Mouse (Mus musculus) thymus, postnatal 0 days (tissue): Measurements from ENCODE around the gene Adcyap1r1. TPM values are rescaled to one million over a fixed set of nuclear protein-coding genes. Genes with fewer than 3 reads are reported as not detected.
A peak's percentile ranks its signal among the peaks of the same experiment; 100 is the strongest.

Experiments used
- DNase-seq: peaks from one replicate; pipeline ENCODE4 v3.0.0-alpha.2; 2015; ENCODE audit warnings: low spot score
- polyA plus RNA-seq: library from polyadenylated mRNA; unstranded; fragments of >200 nt; fragmentation: Nextera tagmentation; extraction: Ambion mirVana; gene quantifications from 2 replicates; pipeline ENCODE4 v1.2.1, GENCODE M21; 2015

Gene Adcyap1r1
- polyA plus RNA-seq, 1 experiment from 2014 or later: 0.40 TPM

- DNase-seq: no peak
Measured at GRCm38 (mm10) chr6:55501061-55501460, 49.3 kb downstream of the Adcyap1r1 start.

- no peak for DNase-seq
Measured at GRCm38 (mm10) chr6:55502309-55502708, 50.5 kb downstream of the Adcyap1r1 start.

GRCm38 (mm10) chr6:55504797-55505488, 53.2 kb downstream of the Adcyap1r1 start:
- peak; percentile 15 for DNase-seq

GRCm38 (mm10) chr6:55506519-55506918, 54.7 kb downstream of the Adcyap1r1 start:
- no peak for DNase-seq

- DNase-seq: no peak
Measured at GRCm38 (mm10) chr6:55509130-55509870, 57.5 kb downstream of the Adcyap1r1 start.

GRCm38 (mm10) chr6:55511212-55512065, 59.7 kb downstream of the Adcyap1r1 start:
- DNase-seq: peak; percentile 30

- no peak for DNase-seq
Measured at GRCm38 (mm10) chr6:55512066-55512703, 60.4 kb downstream of the Adcyap1r1 start.

- no peak for DNase-seq
Measured at GRCm38 (mm10) chr6:55513477-55513876, 61.7 kb downstream of the Adcyap1r1 start.

GRCm38 (mm10) chr6:55519605-55520201, 67.9 kb downstream of the Adcyap1r1 start:
- DNase-seq: peak; percentile 18

- no peak for DNase-seq
Measured at GRCm38 (mm10) chr6:55520237-55521095, 68.7 kb downstream of the Adcyap1r1 start.

- no peak for DNase-seq
Measured at GRCm38 (mm10) chr6:55536469-55536868, 84.7 kb downstream of the Adcyap1r1 start.

GRCm38 (mm10) chr6:55539196-55539595, 87.4 kb downstream of the Adcyap1r1 start:
- DNase-seq: no peak

GRCm38 (mm10) chr6:55542359-55542758, 90.6 kb downstream of the Adcyap1r1 start:
- DNase-seq: no peak

- DNase-seq: no peak
Measured at GRCm38 (mm10) chr6:55543345-55543744, 91.6 kb downstream of the Adcyap1r1 start.

- no peak for DNase-seq
Measured at GRCm38 (mm10) chr6:55549211-55549610, 97.4 kb downstream of the Adcyap1r1 start.

- DNase-seq: no peak
Measured at GRCm38 (mm10) chr6:55550926-55551325, 99.1 kb downstream of the Adcyap1r1 start.
